Mouse (Mus musculus) macrophage (primary cell): ENCODE measurements around the gene Spg21. TPM values are rescaled to one million over a fixed set of nuclear protein-coding genes. Genes with fewer than 3 reads are reported as not detected.

Experiments used
- H3K27ac ChIP-seq: fragments of 350-480 bp; formaldehyde crosslinking; 2 replicates; pipeline ENCODE4 v1.9.0; 2021
- H3K36me3 ChIP-seq: fragments of 350-480 bp; formaldehyde crosslinking; 2 replicates; pipeline ENCODE4 v1.9.0; 2021; ENCODE audit errors: inconsistent target
- H3K4me3 ChIP-seq: fragments of 350-480 bp; formaldehyde crosslinking; 2 replicates; pipeline ENCODE4 v1.9.0; 2021; ENCODE audit errors: inconsistent target
- H3K79me2 ChIP-seq: fragments of 350-480 bp; formaldehyde crosslinking; 2 replicates; pipeline ENCODE4 v1.9.0; 2021; ENCODE audit errors: inconsistent target
- WGBS: methylation state at CpG from one replicate; pipeline ENCODE4 v1.1.7; 2026; ENCODE audit warnings: inconsistent platforms; ENCODE audit not compliant: missing documents; 5-methylcytosine and 5-hydroxymethylcytosine counted together
- polyA plus RNA-seq: library from polyadenylated mRNA; stranded (reverse); fragments of 250-400 nt; gene quantifications from 3 replicates; pipeline ENCODE4 v1.2.4, GENCODE M21; 2018; ENCODE audit warnings: inconsistent platforms
- total RNA-seq, 78 experiments: library from RNA; depleted of rRNA; stranded (reverse); fragments of 250-400 nt; gene quantifications; 1 replicate in 9 of 78; 2 replicates in 24 of 78; 3 replicates in 43 of 78; 4 replicates in 2 of 78; pipeline ENCODE4 v1.2.4; 2018; ENCODE audit warnings: inconsistent platforms in 56 of 78

The Spg21 gene
- total RNA-seq (2018; cell fraction: chromatin; rRNA removed) = 10 to 100 TPM; 22.0 to 73.7 (median 38.7) TPM
- 100 to 1,000 TPM in 6 of 26 experiments, 10 to 100 TPM in 20; 67.5 to 111 (median 85.0) TPM for total RNA-seq (2018; cell fraction: cytosol; rRNA removed)
- 10 to 100 TPM; 28.6 to 84.3 (median 40.6) TPM for total RNA-seq (2018; cell fraction: nucleus; rRNA removed)
- 71.6 to 105 TPM (median 71.6 TPM) in 3 replicates for polyA plus RNA-seq

DNA sequence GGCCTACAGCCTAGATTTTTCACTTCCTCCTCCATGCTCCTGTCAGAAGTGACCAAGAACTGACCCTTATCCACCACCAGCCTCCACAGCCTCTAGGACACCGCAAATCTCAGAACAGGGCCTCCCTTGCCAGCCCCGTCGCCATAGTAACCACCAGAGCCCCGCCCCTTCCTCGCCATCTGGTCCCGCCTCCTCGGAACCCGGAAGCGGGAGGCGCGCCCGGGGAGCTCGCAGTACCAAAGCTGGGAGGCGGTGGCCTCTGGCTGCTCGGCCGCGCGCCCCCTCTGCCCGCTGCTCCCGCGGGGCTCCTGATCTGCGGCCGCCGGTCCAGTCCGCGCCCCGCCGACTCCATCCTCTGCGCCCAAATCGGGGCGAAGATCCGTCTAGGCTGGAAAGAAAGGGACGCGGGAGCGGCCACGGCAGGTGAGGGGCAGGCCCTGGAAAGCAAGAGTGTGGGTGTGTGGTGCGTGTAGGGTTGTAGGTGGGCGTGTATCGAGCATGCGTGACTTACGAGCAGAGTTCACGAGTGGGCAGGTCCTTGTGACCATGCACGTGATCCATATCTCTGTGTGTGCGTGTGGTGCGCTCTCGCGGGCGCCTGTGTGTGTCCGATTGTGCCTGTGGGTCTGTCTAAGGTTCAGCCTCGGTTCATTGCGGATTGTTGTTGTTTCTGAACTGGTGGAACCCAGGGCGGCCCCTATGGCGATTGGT is at the start of gene Spg21:
TSS of gene Spg21 (plus strand) at position 216 of the 711 bp plus-strand sequence.
- Histone ChIP-seq H3K4me3 (peak within 1 kb of the TSS; percentile 82), H3K79me2 (peaks cover 49% of the 10 kb centered on the region), H3K36me3 (peaks cover 9% of the 10 kb centered on the region), H3K27ac (peak within 1 kb of the TSS; percentile 83)
- WGBS = under 1% methylated on average over 53 of the region's 53 CpGs

DNA sequence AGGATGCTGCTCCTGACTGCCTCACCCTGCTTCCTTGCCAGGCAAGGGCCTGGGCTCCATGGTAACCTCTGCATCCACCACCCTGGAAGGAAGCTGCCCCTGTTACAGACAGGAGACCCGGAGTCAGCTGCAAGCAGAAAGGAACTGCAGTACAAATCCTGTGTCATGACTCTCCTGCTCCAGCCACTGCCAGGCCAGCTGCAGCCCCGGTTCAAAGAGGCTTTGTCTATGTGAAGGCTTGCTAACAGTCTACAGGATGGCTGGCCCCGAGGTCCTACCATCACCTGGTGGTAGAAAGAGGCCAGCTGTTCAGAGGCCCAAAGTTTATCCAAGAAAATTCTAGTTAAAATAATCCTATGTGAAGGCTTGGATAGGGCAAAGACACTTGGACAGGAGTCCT is 49.4 kb upstream of the Spg21 start:
- H3K4me3 ChIP-seq = no peak overlapping the region
- no peaks in the 10 kb centered on the region for H3K36me3 ChIP-seq
- H3K79me2 ChIP-seq = no peaks in the 10 kb centered on the region
- WGBS = 72% methylated on average over 3 of the region's 3 CpGs
- no peak overlapping the region for H3K27ac ChIP-seq

DNA sequence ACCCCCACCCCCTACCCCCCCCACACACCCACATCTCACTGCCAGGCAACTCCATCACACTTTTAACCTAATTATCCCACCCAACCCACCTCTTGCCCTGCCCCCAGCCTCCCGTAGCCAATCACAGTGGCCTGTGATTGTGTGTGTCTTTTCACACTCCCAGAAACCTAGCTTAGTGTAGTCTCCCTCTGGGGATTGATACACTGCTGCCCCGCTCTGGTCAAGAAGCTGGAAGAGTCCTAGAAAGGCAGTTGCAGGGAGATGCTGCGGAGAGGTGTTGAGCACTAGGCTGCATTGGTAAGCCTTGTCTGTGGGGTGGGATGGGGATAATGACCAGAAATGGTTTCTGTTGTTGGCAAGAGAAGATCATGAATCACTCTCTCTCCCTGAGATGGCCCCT is 43.0 kb upstream of the Spg21 start:
- no peak overlapping the region for H3K4me3 ChIP-seq
- no peak overlapping the region for H3K27ac ChIP-seq
- no peaks in the 10 kb centered on the region for H3K79me2 ChIP-seq
- WGBS = 97% methylated on average over 3 of the region's 3 CpGs
- no peaks in the 10 kb centered on the region for H3K36me3 ChIP-seq

DNA sequence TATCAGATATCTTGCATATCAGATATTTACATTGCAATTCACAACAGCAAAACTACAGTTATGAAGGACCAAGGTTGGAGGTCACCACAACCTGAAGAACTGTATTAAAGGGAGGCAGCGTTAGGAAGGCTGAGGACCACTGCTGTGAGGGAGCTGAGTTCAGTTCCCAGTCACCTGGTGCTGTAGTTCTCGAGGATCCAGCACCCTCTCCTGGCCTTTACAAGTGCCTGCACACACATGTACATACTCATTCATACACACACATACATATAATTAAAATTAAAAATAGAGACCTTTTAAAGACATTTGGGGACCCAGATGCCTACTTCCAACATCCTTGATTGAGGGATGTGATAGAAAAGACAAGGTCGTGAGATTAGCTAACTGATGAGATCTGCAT is 41.1 kb upstream of the Spg21 start:
- Histone ChIP-seq H3K27ac (no peak overlapping the region), H3K36me3 (no peaks in the 10 kb centered on the region), H3K79me2 (no peaks in the 10 kb centered on the region), H3K4me3 (no peak overlapping the region)
- 95% methylated on average over 3 of the region's 3 CpGs for WGBS

DNA sequence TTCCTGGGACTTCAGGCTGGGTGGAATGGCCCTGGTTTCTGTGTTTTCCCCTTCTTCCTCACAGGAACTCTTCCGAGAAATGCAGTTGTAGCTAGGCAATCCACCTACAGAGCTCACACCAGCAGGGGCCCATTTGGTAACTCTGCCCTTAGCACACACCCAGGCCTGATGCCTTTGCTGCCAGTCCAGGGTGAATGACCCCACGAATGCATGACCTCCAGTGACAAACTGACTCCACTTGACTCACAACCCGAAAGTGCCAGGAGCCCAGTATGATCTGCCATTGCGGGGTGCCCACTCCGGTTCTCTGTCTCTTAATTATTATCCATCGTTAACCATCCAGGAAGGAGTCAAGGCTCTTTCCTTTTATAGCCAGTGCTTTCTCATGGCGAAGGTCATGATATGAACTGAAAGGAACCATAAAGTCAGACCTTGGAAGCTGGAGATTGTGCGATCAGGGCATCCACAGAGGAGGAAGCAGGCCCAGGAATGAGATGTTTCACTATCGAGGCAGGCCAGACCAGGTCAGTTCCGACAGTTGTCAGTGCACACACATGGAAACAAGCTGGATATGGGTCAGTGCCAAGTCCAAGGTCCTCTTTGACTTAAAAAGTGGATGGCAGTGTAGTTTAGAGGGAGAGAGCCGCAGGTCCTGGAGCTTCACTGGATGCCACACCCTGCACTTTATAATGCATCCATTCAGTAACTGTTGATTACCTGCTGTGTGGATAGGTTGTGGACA is 37.8 kb upstream of the Spg21 start, which contains the start of gene Slc51b:
TSS of gene Slc51b (minus strand) at position 196 of the 742 bp plus-strand sequence.
- H3K4me3 ChIP-seq = no peak within 1 kb of the TSS
- no peaks in the 10 kb centered on the region for H3K79me2 ChIP-seq
- no peak within 1 kb of the TSS for H3K27ac ChIP-seq
- no peaks in the 10 kb centered on the region for H3K36me3 ChIP-seq
- WGBS = 96% methylated on average over 11 of the region's 11 CpGs

DNA sequence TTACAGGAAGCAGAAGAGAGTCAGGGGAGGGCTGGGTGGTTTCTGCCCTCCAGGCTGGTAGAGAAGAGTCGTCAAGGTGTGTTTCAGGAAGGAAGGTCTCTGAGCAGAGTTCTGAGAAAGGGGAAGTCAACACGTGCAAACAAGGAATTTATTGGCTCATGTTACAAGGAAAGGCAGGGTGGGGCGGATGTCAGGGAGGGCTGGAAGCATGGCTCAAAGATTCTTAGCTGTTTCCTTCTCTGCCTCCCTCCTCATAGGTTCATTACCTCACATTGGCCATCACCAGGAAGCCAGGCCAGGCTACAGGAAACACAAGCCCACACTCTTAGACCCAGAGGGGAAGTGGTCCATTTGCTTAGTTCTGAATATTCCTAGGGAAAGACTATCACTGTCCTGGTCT is 36.4 kb upstream of the Spg21 start:
- H3K27ac ChIP-seq = no peak overlapping the region
- 3% methylated on average over 3 of the region's 3 CpGs for WGBS
- no peaks in the 10 kb centered on the region for H3K36me3 ChIP-seq
- H3K4me3 ChIP-seq = no peak overlapping the region
- no peaks in the 10 kb centered on the region for H3K79me2 ChIP-seq

DNA sequence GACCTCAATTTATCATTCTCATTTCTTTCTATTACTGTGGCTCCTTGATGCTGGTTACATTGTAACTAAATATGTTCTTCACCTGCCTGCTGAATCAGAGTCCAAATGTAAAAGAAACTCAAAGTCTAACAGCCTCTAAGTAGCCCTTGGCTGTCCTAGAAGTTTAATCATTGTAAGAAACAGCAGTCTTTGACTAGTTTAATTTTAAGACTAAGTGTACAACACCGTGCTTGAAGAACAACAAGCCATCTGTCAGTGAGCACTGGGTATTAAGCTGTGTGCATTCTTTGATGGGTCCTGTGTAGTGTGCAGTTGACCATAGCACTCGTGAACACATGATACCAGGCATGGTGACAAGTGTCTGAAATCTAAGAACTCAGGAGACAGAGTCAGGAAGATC is 33.2 kb upstream of the Spg21 start:
- Histone ChIP-seq H3K27ac (no peak overlapping the region), H3K36me3 (no peaks in the 10 kb centered on the region), H3K79me2 (no peaks in the 10 kb centered on the region), H3K4me3 (no peak overlapping the region)
- 88% methylated on average over 2 of the region's 2 CpGs for WGBS

DNA sequence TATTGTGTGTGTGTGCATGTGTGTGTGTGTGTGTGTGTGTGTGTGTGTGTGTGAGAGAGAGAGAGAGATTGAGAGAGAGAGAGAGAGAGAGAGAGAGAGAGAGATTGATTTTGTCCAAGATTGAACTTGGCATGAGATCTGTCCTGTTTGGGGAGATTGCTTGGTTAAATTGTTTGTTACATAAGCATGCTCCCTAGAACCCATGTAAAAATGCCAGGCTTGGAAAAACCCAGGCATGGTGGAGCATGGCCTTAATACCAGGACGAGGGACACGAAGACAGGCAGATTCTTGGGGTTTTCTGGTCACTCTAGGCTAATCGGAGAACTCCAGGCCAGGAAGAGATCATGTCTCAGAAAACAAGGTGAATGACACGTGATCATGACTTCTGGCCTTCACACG is 32.7 kb upstream of the Spg21 start:
- H3K36me3 ChIP-seq = no peaks in the 10 kb centered on the region
- no peak overlapping the region for H3K27ac ChIP-seq
- no peaks in the 10 kb centered on the region for H3K79me2 ChIP-seq
- no peak overlapping the region for H3K4me3 ChIP-seq
- WGBS = 91% methylated on average over 5 of the region's 5 CpGs

DNA sequence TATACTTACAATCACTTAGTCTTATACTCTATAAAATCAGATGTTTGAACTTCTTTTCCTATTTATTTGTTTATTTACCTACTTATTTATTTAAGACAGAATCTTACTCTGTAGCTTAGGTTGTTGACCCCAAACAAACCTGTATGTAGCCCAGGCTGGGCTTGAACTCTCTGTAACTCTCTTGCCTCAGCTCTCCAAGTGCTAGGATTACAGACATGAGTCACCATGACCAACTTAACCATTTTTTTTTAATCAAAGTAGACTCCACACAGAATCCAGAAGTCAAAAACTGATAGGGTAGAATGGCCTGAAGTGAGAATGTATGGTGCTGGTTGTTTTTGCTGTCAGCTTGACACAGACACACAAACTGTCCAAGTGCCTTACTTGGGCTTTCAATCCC is 30.3 kb upstream of the Spg21 start:
- Histone ChIP-seq H3K79me2 (no peaks in the 10 kb centered on the region), H3K4me3 (no peak overlapping the region), H3K27ac (no peak overlapping the region), H3K36me3 (no peaks in the 10 kb centered on the region)

DNA sequence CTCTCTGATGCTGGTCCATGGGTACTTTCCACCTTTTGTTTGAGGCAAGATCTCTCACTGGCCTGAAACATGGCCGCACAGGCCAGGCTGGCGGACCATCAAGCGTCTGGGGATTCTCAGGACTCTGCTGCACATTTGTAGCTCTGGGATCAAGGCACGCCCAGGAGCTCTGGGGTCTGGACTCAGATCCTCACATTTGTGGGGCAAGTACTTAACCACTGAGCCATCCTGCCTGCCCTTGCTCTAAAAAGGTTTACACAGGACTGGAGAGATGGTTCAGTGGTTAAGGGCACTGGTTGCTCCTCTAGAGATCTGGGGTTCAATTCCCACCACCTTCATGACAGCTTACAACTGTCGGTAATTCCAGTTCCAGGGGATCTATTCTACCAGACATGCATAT is 29.8 kb upstream of the Spg21 start:
- H3K36me3 ChIP-seq = no peaks in the 10 kb centered on the region
- no peak overlapping the region for H3K4me3 ChIP-seq
- H3K27ac ChIP-seq = no peak overlapping the region
- H3K79me2 ChIP-seq = peaks cover under 1% of the 10 kb centered on the region; the same call in 1 of the 2 replicates
- WGBS = 92% methylated on average over 5 of the region's 5 CpGs

DNA sequence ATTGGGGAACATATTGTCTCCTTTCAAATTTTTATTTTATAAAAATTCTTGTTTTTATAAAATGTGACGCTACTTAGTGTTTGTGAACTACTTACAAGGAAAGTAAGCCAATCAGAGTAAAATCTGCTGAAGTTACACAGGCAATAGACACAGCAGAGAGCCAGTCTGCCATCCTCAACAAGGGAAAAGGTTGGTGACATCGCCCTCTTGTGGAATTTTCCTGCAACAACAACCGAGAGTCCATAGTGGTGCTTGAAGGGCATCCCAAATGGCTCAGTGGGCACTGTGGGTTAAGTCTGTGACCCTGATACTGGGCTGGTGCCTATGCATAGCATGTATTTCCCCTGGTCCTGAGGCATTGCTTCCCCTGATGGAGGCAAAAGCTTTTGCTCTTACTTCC is 28.5 kb upstream of the Spg21 start:
- Histone ChIP-seq H3K27ac (no peak overlapping the region), H3K4me3 (no peak overlapping the region), H3K79me2 (peaks cover 14% of the 10 kb centered on the region), H3K36me3 (no peaks in the 10 kb centered on the region)
- WGBS = 0% methylated on average over 3 of the region's 3 CpGs

DNA sequence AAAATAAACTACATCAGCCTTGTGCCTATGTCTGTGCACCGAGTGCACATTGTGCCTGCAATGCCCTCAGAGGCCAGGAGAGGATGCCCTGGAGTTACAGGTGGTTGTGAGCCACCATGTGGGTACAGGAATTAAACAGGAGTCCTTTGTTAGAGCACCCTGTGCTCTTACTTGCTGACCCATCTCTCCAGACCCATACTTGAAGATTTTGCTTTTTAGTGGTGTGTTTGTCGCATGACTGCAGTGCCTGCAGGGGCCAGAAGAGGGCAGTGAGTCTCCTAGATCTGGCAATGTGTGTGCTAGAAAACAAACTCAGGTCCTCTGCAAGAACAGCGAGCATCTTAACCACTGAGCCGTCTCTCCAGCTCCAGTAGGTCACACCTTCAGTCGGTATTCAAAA is 26.6 kb upstream of the Spg21 start:
- H3K4me3 ChIP-seq = no peak overlapping the region
- H3K79me2 ChIP-seq = peaks cover 22% of the 10 kb centered on the region
- no peak overlapping the region for H3K27ac ChIP-seq
- 72% methylated on average over 5 of the region's 5 CpGs for WGBS
- no peaks in the 10 kb centered on the region for H3K36me3 ChIP-seq

DNA sequence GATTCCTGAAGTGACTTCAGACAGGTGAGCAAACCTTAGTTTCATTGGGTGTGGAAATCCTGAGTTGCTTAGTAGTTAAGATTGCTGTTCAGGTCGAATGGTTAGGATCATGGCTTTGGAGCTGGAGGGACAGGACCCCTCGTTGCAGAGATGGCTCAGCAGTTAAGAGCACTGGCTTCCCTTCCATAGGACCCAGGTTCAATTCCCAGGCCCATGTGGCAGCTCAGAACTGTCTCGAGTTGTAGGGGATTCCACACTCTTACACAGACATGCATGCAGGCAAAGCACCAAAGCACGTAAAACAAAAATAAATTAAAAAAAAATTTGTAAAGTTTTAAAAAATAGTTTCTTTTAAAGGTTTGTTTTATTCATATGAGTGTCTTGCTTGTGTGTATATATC is 25.5 kb upstream of the Spg21 start:
- WGBS = 84% methylated on average over 4 of the region's 4 CpGs
- peaks cover 2% of the 10 kb centered on the region; the same call in 1 of the 2 replicates for H3K36me3 ChIP-seq
- H3K27ac ChIP-seq = no peak overlapping the region
- peaks cover 22% of the 10 kb centered on the region for H3K79me2 ChIP-seq
- no peak overlapping the region for H3K4me3 ChIP-seq

DNA sequence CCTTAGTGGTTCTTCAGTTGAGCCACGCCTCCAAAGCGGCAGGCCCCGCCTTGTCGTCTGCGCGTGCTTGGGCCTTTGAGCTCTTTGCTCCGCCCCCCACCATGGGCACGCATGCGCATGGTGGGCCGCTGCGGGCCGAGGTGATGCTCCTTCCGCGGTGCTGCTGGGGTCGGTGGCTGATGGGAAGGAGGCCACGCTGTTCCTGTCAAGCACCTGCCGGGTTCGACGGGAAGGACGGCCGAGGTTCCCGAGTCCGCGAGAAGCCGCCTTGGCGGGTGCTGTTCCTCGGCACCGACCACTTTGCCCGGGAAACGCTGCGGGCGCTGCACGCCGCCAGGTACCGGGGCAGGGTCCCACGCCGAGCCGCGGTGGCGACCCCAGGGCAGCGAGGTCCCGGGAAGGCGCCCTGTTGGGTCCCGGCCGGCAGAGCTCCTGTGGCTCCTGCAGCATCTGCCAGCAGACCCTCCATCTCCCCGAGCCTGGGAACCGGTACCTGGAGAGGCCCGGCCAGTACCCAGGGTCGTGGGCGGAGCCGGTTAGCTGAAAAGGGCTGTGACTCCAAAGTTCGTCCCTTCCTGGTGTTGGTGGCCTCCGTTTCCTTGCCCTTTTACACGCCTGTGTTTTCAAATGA is 25.0 kb upstream of the Spg21 start, which contains the start of gene Mtfmt:
TSS of gene Mtfmt (plus strand) at position 112 of the 631 bp plus-strand sequence.
- under 1% methylated on average over 54 of the region's 54 CpGs for WGBS
- Histone ChIP-seq H3K79me2 (peaks cover 22% of the 10 kb centered on the region), H3K36me3 (peaks cover 8% of the 10 kb centered on the region), H3K27ac (no peak within 1 kb of the TSS), H3K4me3 (peak within 1 kb of the TSS; percentile 48)

DNA sequence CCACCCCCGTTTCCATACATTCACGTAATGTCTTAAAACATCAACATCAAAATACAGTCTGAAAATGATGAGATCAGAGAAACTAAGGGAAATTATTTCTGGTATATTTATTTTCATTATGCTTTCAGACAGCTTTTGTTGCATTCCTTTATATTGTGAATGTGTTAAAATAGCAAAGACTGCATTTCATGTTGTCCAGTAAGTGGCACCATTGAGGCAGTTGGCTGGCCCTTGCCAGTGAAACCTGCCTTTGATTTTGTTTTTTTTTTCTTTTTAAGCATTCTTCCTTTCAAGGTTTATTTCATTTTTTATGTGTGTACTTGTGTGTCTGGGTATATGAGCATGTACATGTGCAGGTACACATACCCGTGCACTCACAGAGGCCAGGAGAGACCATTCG is 16.1 kb upstream of the Spg21 start:
- 100% methylated on average over 4 of the region's 4 CpGs for WGBS
- no peaks in the 10 kb centered on the region for H3K79me2 ChIP-seq
- H3K27ac ChIP-seq = no peak overlapping the region
- no peak overlapping the region for H3K4me3 ChIP-seq
- H3K36me3 ChIP-seq = peaks cover 67% of the 10 kb centered on the region
